Mouse (Mus musculus) thymus, adult 2 months (tissue): Measurements from ENCODE around the gene Larp1b.

Experiments used
- CTCF ChIP-seq: fragments of 200-500 bp; IDR thresholded peaks from 2 replicates; pipeline ENCODE4 v1.5.1; 2012; ENCODE audit warnings: mild to moderate bottlenecking, control low read depth, low read length, moderate library complexity, borderline replicate concordance; ENCODE audit not compliant: control insufficient read depth, poor library complexity, insufficient read depth; ENCODE audit errors: extremely low read depth
- POLR2A ChIP-seq: fragments of 200-500 bp; IDR thresholded peaks from 2 replicates; pipeline ENCODE4 v1.6.1; 2012; ENCODE audit warnings: mild to moderate bottlenecking, low read length, control low read depth, moderate library complexity; ENCODE audit not compliant: control insufficient read depth, poor library complexity, insufficient read depth; ENCODE audit errors: extremely low read depth

- TF ChIP-seq CTCF (no peak), POLR2A (no peak)
Measured at GRCm38 (mm10) chr3:41038297-41038916, 88.8 kb downstream of the Larp1b start.
